Comparison of ENCODE assay signal across 27 mouse cellular contexts in the genomic region with DNA sequence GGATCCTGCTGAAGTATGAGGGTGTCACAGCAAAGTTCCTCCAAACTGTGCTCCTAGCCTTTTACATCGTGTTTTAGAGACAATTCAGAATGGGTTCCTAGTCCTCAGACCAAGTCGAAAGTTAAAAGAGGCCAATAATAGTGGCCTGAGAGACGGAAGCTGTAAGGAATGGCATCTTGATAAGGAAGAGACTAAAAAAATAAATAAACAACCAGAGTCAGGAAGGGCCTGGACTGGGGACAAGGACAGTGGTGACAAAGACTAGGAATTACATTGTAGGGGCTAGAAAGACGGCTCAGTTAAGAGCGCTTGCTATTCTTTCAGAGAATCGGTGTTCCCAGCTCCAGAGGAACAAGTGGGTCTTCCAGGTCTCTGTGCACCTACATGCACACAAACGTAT. TPM values are rescaled to one million over a fixed set of nuclear protein-coding genes. Genes with fewer than 3 reads are reported as not detected.
A peak's percentile ranks its signal among the peaks of the same experiment; 100 is the strongest.
DNase-seq lines count a peak whose midpoint lies in the region; ATAC-seq and TF ChIP-seq lines count a peak whose summit lies in the region.
"Had no signal": no experiment of that assay in that cellular context is flagged by ENCODE, and none has a peak within 500 bp of the region (broad histone marks: within the 10 kb centered on the region; RNA-seq: fewer than 3 reads in every experiment).

No protein-coding gene starts in this region.

- DNase-seq in heart, postnatal 14 days: no peak
- no peak for DNase-seq in lung, adult 18-20 months
- no peak for DNase-seq in liver, postnatal 0 days
- no peak for DNase-seq in kidney, postnatal 14 days
- DNase-seq: adrenal gland, postnatal 25 days; cerebellum, adult 11-12 months; cerebellum, adult 9-11 months; embryo, embryonic 11 days; gastrocnemius, adult 2 months; gastrocnemius, postnatal 36 days; kidney, adult 8-10 months; layer of hippocampus, adult 9-11 months; midbrain, embryonic 14.5 days; retina, postnatal 1 day; right cerebral cortex, postnatal 14 days; thymus, postnatal 4 days had no signal

- no peak for TF ChIP-seq CTCF in intestine, postnatal 0 days (IDR thresholded peaks at IDR 0.05; ENCODE audit: low read depth)
- no peak for TF ChIP-seq CTCF in liver, postnatal 0 days (IDR thresholded peaks at IDR 0.05; ENCODE audit: low read depth)

- H3K36me3 ChIP-seq in heart, embryonic 11.5 days (ENCODE audit: control insufficient read depth, insufficient read depth, low read length): 0 out of 2 replicates have a peak, but pooled peaks cover 7% of the 10 kb centered on the region
- peaks cover 33% of the 10 kb centered on the region for H3K36me3 ChIP-seq in intestine, postnatal 0 days (ENCODE audit: control insufficient read depth, insufficient read depth)
- H3K36me3 ChIP-seq in intestine, embryonic 16.5 days (ENCODE audit: control insufficient read depth, insufficient read depth, low read length): peaks cover 14% of the 10 kb centered on the region; the same call in 1 of the 2 replicates
- peaks cover 14% of the 10 kb centered on the region for H3K36me3 ChIP-seq in lung, embryonic 16.5 days (ENCODE audit: control insufficient read depth, insufficient read depth, low read length)
- peaks cover 33% of the 10 kb centered on the region for H3K36me3 ChIP-seq in liver, postnatal 0 days (replicated peaks; ENCODE audit: insufficient read depth, low read length)

- intact Hi-C loops in heart, postnatal 14 days (cut with DNase I): no loop called here

- H3K4me2 ChIP-seq in heart, embryonic 11.5 days: no peak overlapping the region; the same call in 1 of the 2 replicates
- no peak overlapping the region for H3K4me2 ChIP-seq in intestine, postnatal 0 days (replicated peaks; ENCODE audit: low read depth)
- no peak overlapping the region for H3K4me2 ChIP-seq in intestine, embryonic 16.5 days (ENCODE audit: low read depth, low read length)
- no peak overlapping the region for H3K4me2 ChIP-seq in lung, embryonic 16.5 days (ENCODE audit: low read depth, low read length)
- no peak overlapping the region for H3K4me2 ChIP-seq in liver, postnatal 0 days (ENCODE audit: low read depth, low read length)
- H3K4me2 ChIP-seq: embryonic facial prominence, embryonic 12.5 days; limb, embryonic 15.5 days had no signal

- peak overlapping the region; percentile 57; the same call in 1 of the 2 replicates for H3K27ac ChIP-seq in heart, embryonic 11.5 days (ENCODE audit: low read depth, low read length)
- 0 out of 2 replicates have a peak overlapping the region, but pooled peaks have one; percentile 37 for H3K27ac ChIP-seq in intestine, postnatal 0 days (ENCODE audit: low read depth, low read length)
- H3K27ac ChIP-seq in intestine, embryonic 16.5 days (ENCODE audit: low read length): no peak overlapping the region
- peak overlapping the region; percentile 64 for H3K27ac ChIP-seq in lung, embryonic 16.5 days (ENCODE audit: low read length)
- peak overlapping the region; percentile 48 for H3K27ac ChIP-seq in liver, postnatal 0 days (ENCODE audit: low read depth)
- H3K27ac ChIP-seq: embryonic facial prominence, embryonic 12.5 days; kidney, postnatal 0 days; limb, embryonic 15.5 days had no signal

- H3K4me3 ChIP-seq in heart, embryonic 11.5 days (ENCODE audit: low read depth, low read length): no peak overlapping the region
- H3K4me3 ChIP-seq in intestine, postnatal 0 days (ENCODE audit: low read depth, low read length): no peak overlapping the region
- H3K4me3 ChIP-seq in intestine, embryonic 16.5 days (ENCODE audit: low read length): no peak overlapping the region
- H3K4me3 ChIP-seq in lung, embryonic 16.5 days (ENCODE audit: low read length): no peak overlapping the region
- no peak overlapping the region for H3K4me3 ChIP-seq in liver, postnatal 0 days (ENCODE audit: low read depth, low read length)
- H3K4me3 ChIP-seq: embryonic facial prominence, embryonic 12.5 days; gastrocnemius, adult 2 months; limb, embryonic 10.5 days; limb, embryonic 15.5 days had no signal

- no peaks in the 10 kb centered on the region for H3K9me3 ChIP-seq in heart, embryonic 11.5 days (replicated peaks; ENCODE audit: control insufficient read depth, low read length)
- no peaks in the 10 kb centered on the region for H3K9me3 ChIP-seq in intestine, postnatal 0 days (ENCODE audit: control insufficient read depth)
- no peaks in the 10 kb centered on the region for H3K9me3 ChIP-seq in intestine, embryonic 16.5 days (ENCODE audit: control insufficient read depth, low read length)
- H3K9me3 ChIP-seq in lung, embryonic 16.5 days (ENCODE audit: control insufficient read depth, low read length): no peaks in the 10 kb centered on the region
- H3K9me3 ChIP-seq in liver, postnatal 0 days (ENCODE audit: low read length): no peaks in the 10 kb centered on the region
- H3K9me3 ChIP-seq: embryonic facial prominence, embryonic 12.5 days; limb, embryonic 10.5 days; limb, embryonic 15.5 days had no signal

- no peak overlapping the region for H3K9ac ChIP-seq in heart, embryonic 11.5 days (ENCODE audit: low read depth, low read length)
- H3K9ac ChIP-seq in intestine, postnatal 0 days (ENCODE audit: low read depth, low read length): no peak overlapping the region
- H3K9ac ChIP-seq in intestine, embryonic 16.5 days (ENCODE audit: low read depth, low read length): no peak overlapping the region
- H3K9ac ChIP-seq in lung, embryonic 16.5 days (ENCODE audit: low read length): no peak overlapping the region
- H3K9ac ChIP-seq in liver, postnatal 0 days (replicated peaks): no peak overlapping the region; the same call in 1 of the 2 replicates
- H3K9ac ChIP-seq: embryonic facial prominence, embryonic 12.5 days; limb, embryonic 15.5 days had no signal

- peaks cover 53% of the 10 kb centered on the region for H3K4me1 ChIP-seq in heart, embryonic 11.5 days (ENCODE audit: control insufficient read depth, insufficient read depth, low read length)
- peaks cover 15% of the 10 kb centered on the region; the same call in 1 of the 2 replicates for H3K4me1 ChIP-seq in intestine, postnatal 0 days (replicated peaks; ENCODE audit: control insufficient read depth, insufficient read depth, low read length)
- H3K4me1 ChIP-seq in intestine, embryonic 16.5 days (ENCODE audit: control insufficient read depth, insufficient read depth, low read length): peaks cover 30% of the 10 kb centered on the region
- H3K4me1 ChIP-seq in lung, embryonic 16.5 days (replicated peaks; ENCODE audit: control insufficient read depth, insufficient read depth, low read length): peaks cover 30% of the 10 kb centered on the region
- peaks cover 79% of the 10 kb centered on the region for H3K4me1 ChIP-seq in liver, postnatal 0 days (ENCODE audit: insufficient read depth)

- no peaks in the 10 kb centered on the region for H3K27me3 ChIP-seq in heart, embryonic 11.5 days (ENCODE audit: control insufficient read depth, insufficient read depth, low read length)
- H3K27me3 ChIP-seq in intestine, postnatal 0 days (replicated peaks; ENCODE audit: control insufficient read depth, insufficient read depth, low read length): no peaks in the 10 kb centered on the region
- no peaks in the 10 kb centered on the region for H3K27me3 ChIP-seq in intestine, embryonic 16.5 days (replicated peaks; ENCODE audit: control insufficient read depth, insufficient read depth, low read length)
- H3K27me3 ChIP-seq in lung, embryonic 16.5 days (ENCODE audit: control insufficient read depth, insufficient read depth, low read depth, low read length): no peaks in the 10 kb centered on the region
- no peaks in the 10 kb centered on the region for H3K27me3 ChIP-seq in liver, postnatal 0 days (ENCODE audit: insufficient read depth, low read length)
- H3K27me3 ChIP-seq: embryonic facial prominence, embryonic 12.5 days; limb, embryonic 15.5 days had no signal

- no peak for ATAC-seq in heart, embryonic 11.5 days (replicated peaks; ENCODE audit: insufficient number of reproducible peaks, low FRiP score, low TSS enrichment)
- no peak for ATAC-seq in intestine, postnatal 0 days
- no peak for ATAC-seq in intestine, embryonic 16.5 days
- no peak for ATAC-seq in lung, embryonic 16.5 days (ENCODE audit: low read depth)
- ATAC-seq in liver, postnatal 0 days: no peak
- ATAC-seq: forebrain, embryonic 16.5 days; hindbrain, embryonic 16.5 days had no signal

- TF ChIP-seq EP300 in liver, postnatal 0 days (IDR thresholded peaks at IDR 0.05; ENCODE audit: low read depth): no peak

- WGBS in heart, embryonic 11.5 days (ENCODE audit: insufficient replicate concordance): 42% methylated on average over 7 of the region's 7 CpGs
- WGBS in intestine, postnatal 0 days: 52% methylated on average over 7 of the region's 7 CpGs
- 60% methylated on average over 7 of the region's 7 CpGs for WGBS in intestine, embryonic 16.5 days
- WGBS in lung, embryonic 16.5 days: 44% methylated on average over 7 of the region's 7 CpGs
- WGBS in liver, postnatal 0 days (ENCODE audit: insufficient replicate concordance): 73% methylated on average over 7 of the region's 7 CpGs

RNA-seq across cellular contexts. Expression of a gene that starts 6.8 kb away (rescaled TPM):
- 7.7 and 8.8 TPM in 2 replicates for polyA plus RNA-seq in heart, embryonic 11.5 days (2014; fragmentation: Nextera tagmentation; extraction: Ambion mirVana)
- 100 to 1,000 TPM; 232 TPM for total RNA-seq in heart, postnatal 14 days (2021)
- 9.4 and 12.1 TPM in 2 replicates for polyA plus RNA-seq in intestine, postnatal 0 days (2015; fragmentation: Nextera tagmentation; extraction: Ambion mirVana)
- polyA plus RNA-seq in intestine, embryonic 16.5 days (2015; fragmentation: Nextera tagmentation; extraction: Ambion mirVana): 17.5 and 19.9 TPM in 2 replicates
- polyA plus RNA-seq in lung, embryonic 16.5 days (2015; fragmentation: Nextera tagmentation; extraction: Ambion mirVana): 19.3 and 20.5 TPM in 2 replicates
- polyA plus RNA-seq in liver, postnatal 0 days (2015; fragmentation: Nextera tagmentation; extraction: Ambion mirVana): 17.1 and 21.9 TPM in 2 replicates

RNA-seq across cellular contexts. Expression of a gene that starts 12.9 kb away (rescaled TPM):
- polyA plus RNA-seq in heart, embryonic 11.5 days (2014; fragmentation: Nextera tagmentation; extraction: Ambion mirVana): 5.8 and 9.0 TPM in 2 replicates
- 10 to 100 TPM; 29.5 to 31.4 TPM for total RNA-seq in heart, postnatal 14 days (2021)
- 26.2 and 30.4 TPM in 2 replicates for polyA plus RNA-seq in intestine, postnatal 0 days (2015; fragmentation: Nextera tagmentation; extraction: Ambion mirVana)
- 41.1 and 47.6 TPM in 2 replicates for polyA plus RNA-seq in intestine, embryonic 16.5 days (2015; fragmentation: Nextera tagmentation; extraction: Ambion mirVana)
- polyA plus RNA-seq in lung, embryonic 16.5 days (2015; fragmentation: Nextera tagmentation; extraction: Ambion mirVana): 17.8 and 20.6 TPM in 2 replicates
- polyA plus RNA-seq in liver, postnatal 0 days (2015; fragmentation: Nextera tagmentation; extraction: Ambion mirVana): 7.8 and 8.3 TPM in 2 replicates

RNA-seq across cellular contexts. Expression of a gene that starts 35.6 kb away (rescaled TPM):
- polyA plus RNA-seq in heart, embryonic 11.5 days (2014; fragmentation: Nextera tagmentation; extraction: Ambion mirVana): 10.6 and 12.1 TPM in 2 replicates
- total RNA-seq in heart, postnatal 14 days (2021): 10 to 100 TPM; 19.7 to 21.2 TPM
- 5.9 and 8.2 TPM in 2 replicates for polyA plus RNA-seq in intestine, postnatal 0 days (2015; fragmentation: Nextera tagmentation; extraction: Ambion mirVana)
- polyA plus RNA-seq in intestine, embryonic 16.5 days (2015; fragmentation: Nextera tagmentation; extraction: Ambion mirVana): 11.2 and 11.8 TPM in 2 replicates
- 11.5 and 12.4 TPM in 2 replicates for polyA plus RNA-seq in lung, embryonic 16.5 days (2015; fragmentation: Nextera tagmentation; extraction: Ambion mirVana)
- polyA plus RNA-seq in liver, postnatal 0 days (2015; fragmentation: Nextera tagmentation; extraction: Ambion mirVana): 2.5 and 3.2 TPM in 2 replicates

RNA-seq across cellular contexts. Expression of a gene that starts 37.8 kb away (rescaled TPM):
- polyA plus RNA-seq in heart, embryonic 11.5 days (2014; fragmentation: Nextera tagmentation; extraction: Ambion mirVana): 0.66 and 0.92 TPM in 2 replicates
- 1 to 10 TPM; 7.0 to 7.4 TPM for total RNA-seq in heart, postnatal 14 days (2021)
- polyA plus RNA-seq in intestine, postnatal 0 days (2015; fragmentation: Nextera tagmentation; extraction: Ambion mirVana): 0.14 and 0.20 TPM in 2 replicates
- 0.21 and 0.26 TPM in 2 replicates for polyA plus RNA-seq in intestine, embryonic 16.5 days (2015; fragmentation: Nextera tagmentation; extraction: Ambion mirVana)
- 0.83 and 0.85 TPM in 2 replicates for polyA plus RNA-seq in lung, embryonic 16.5 days (2015; fragmentation: Nextera tagmentation; extraction: Ambion mirVana)
- 0.14 and 0.22 TPM in 2 replicates for polyA plus RNA-seq in liver, postnatal 0 days (2015; fragmentation: Nextera tagmentation; extraction: Ambion mirVana)
- total RNA-seq: monocyte, adult 5-6 weeks had no signal
